Mouse (Mus musculus) mouse trophoblast stem cell (cell line): ENCODE results near the gene Lrrc4c.

Source experiments
- in situ Hi-C, 2 experiments: fragments of 300-500 bp; cut with MseI, MboI; formaldehyde crosslinking; loops; 2 replicates in 1 of 2; 3 replicates in 1 of 2; pipeline ENCODE4 v1.15.1; 2025

Gene Lrrc4c

DNA sequence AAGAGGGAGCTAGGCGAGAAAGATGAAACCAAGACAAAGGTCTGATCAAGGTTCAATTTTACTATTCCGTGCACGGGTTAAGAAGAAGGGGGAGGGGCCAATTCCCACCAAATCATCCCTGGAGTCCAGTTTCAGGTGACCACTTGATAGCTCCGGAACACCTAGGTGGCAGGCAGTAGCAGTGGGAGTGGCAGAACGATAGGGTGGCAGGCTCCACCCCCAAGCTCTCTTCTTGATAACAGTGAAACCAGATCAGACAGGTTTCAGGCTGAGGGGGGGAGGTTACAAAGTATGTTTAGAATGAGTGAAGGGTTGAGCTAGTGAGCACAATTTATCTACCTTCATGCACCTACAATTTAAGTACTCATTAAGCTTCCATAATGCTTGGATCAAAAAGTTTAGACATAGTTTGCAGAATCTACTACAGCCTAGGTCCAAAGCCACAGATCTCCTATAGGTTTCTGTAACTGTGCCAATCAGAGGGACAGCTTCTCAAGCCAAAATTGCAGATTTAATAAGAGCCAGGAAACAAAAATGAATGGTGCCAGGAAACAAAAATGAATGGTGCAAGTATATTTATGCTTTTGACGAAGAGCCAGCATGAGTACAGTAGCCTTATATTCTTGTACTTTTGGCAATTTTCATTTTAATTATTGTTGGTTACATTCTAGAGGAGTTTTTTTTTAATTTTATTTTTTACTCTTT lies 478.9 kb downstream of the Lrrc4c start:
- in situ Hi-C loops, result no loop called here

DNA sequence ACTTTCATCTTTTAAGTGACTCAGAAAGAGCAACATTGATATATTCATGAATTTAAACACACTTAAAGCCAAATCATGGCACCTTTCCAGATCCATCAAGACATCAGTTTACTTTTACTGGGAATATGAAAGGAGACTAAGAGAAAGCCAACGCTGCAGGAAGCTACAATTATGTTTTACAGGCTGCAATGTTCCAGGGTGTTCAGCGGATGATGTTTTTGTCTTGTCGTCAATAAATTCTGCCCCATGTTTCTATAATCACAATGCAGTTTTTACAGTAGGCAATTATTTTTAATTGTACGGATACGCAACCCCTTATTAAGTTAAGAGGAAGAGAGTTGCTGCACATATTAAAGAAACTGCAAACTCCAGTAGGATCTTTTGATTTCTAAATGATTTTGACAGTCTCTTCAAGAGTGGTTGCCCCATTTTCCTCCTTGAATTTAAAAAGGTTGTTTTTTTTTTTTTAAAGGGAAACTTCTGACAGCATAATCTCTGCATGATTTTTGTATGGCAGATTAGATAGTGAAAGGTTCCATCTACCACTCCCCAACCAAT lies 532.9 kb downstream of the Lrrc4c start:
- in situ Hi-C loops, result no loop called here

DNA sequence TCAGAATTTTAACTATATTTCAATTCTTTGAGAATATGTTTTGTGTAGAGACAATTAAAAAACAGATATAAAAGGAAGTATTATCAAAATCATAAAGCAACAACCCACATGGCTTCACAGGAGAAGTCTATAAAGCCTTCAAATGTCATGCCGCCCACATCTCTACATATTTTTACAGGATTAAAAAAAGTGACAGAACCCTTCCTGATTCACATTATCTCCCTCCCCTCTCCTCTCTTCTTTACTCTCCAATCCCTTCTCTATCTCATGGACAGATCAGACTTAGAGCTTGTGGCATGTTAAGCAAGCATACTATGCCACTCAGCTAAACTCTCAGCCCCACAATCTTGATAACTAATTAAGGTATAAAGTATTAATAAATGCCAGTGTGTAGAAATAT lies 535.8 kb downstream of the Lrrc4c start:
- in situ Hi-C loops, result no loop called here

DNA sequence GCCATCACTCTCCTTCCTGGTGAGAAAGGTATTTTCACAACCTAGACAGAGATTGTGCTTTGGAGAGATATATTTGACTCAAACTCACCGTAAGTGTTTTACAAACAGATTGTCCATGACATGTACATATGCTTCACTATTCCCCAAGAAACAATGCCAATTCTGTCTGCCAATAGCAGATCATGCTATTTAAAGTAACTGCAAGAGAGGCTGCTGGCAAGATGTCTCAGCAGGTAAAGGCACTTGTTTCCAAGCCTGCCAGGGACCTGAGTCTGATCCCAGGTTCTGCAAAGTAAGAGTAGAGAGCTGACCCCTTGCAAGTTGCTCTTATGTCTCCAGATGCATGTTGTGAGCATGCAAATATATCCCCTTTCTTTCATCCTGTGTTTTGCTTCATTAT lies 558.1 kb downstream of the Lrrc4c start:
- in situ Hi-C loops, result no loop called here

DNA sequence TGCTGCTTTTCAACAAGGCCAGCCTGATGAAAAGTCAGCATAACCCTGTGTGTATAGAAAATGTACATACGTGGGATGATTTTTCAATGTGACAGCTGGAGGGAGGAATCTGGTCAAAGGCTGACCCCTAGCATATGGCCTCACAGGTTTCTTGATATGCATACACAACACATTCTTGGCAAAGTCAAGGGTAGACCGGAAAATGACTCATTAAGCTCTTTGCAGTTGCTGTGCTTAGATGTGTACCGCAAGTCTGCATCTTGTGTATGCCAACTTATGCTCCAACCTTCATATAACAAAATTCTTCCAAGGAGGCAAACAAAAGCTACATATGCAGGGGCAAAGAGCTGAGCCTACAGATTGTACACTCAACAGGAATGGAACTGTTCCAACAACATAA lies 631.6 kb downstream of the Lrrc4c start:
- in situ Hi-C loops, result no loop called here

DNA sequence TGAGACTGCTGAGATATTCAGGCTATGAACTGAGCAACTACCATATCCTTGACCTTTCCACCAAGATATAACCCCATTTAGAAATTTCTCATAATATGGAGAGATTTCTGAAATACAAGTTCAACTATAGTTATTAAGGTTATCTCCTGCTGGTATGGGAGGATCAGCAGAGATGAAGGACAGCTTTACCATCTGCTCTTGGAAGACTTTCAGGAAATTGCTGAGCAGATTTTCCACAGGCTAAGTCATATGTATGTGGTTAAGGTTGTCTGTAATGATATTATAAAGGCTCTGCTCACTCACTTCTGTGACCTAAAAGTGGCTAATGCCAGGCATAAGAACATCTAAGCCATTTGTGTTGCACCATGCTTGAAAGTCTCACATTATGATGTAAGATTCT lies 681.6 kb downstream of the Lrrc4c start:
- in situ Hi-C loops, result no loop called here

- in situ Hi-C loops, result no loop called here
These were observed 700.4 kb downstream of the Lrrc4c start for GRCm38 (mm10) chr2:97018319-97018718.

DNA sequence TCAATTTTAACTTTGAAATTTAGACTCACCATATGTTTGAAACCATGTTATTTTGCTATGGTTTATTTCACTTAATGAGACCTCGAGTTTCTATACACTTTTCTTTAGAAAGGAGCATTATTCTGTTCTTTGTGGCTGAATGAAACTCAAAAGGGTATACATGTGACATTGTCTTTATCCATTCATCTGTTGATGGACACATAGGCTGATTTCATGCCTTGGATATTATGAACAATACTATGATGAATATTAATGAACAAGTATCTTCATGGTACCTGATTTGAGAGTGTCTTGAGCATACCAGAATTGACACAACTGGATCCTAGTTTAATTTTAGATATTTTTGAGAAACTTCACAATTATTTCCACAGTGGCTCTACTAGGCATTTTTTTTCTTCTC lies 709.0 kb downstream of the Lrrc4c start:
- in situ Hi-C loops, result no loop called here

- in situ Hi-C loops, result no loop called here
These were observed 709.6 kb downstream of the Lrrc4c start for GRCm38 (mm10) chr2:97027585-97027984.

- in situ Hi-C loops, result no loop called here
These were observed 718.4 kb downstream of the Lrrc4c start for GRCm38 (mm10) chr2:97036401-97036800.

DNA sequence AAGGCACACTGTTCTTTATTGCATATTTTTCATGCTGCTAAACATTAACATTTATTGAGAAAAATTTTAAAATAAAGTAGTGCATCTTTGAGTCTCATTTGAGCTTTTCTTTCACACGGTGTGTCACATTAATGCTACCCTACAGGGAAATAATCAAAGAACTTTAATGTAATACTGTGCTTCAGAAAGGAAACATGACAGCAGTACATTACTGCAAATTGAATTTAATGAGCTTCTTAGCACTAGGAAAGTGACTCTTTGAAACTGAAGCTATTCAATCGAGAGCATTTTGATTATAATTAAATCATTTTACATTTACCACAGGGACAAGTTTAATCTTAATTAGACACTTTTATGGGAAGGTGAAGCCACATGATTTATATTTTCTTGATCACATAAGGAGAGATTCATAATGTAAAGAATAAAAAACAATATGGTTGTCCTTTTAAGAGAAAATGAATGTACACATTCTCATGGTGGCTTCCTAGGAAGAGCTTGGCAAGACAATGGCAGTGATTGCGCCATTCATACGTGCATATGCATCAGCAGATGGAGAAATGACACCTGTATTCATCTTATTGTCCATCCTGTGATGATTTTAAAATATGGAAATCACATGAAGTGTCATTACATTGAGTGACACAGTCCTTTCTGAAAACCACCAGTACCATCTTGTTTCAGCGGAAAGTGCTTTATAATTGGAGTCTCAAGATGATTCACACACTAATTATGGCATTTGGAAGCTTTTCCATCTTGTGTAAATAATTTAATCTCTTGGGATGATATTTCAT lies 719.2 kb downstream of the Lrrc4c start:
- in situ Hi-C loops, result no loop called here

- in situ Hi-C loops, result no loop called here
These were observed 726.0 kb downstream of the Lrrc4c start for GRCm38 (mm10) chr2:97044016-97044415.

GRCm38 (mm10) chr2:97045628-97046027 lies 727.7 kb downstream of the Lrrc4c start:
- in situ Hi-C loops, result no loop called here

DNA sequence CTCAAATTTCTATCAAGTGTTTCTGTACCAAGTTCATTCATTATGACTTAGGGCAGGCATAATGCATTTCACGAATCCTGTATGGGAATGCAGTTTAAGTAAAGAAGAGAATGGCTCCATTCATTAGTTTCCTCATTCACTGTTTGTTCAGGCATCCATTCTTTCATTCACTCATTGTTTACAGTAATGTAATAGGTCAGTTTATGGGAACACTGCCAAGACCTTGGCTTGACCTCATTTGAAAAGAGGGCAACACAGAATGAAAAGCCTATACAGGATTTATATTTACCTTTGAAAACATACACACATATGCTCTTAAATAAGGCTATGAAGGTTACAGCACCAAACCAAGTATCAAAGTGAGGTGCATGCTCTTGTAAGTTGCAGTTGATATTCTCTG lies 762.2 kb downstream of the Lrrc4c start:
- in situ Hi-C loops, result no loop called here

DNA sequence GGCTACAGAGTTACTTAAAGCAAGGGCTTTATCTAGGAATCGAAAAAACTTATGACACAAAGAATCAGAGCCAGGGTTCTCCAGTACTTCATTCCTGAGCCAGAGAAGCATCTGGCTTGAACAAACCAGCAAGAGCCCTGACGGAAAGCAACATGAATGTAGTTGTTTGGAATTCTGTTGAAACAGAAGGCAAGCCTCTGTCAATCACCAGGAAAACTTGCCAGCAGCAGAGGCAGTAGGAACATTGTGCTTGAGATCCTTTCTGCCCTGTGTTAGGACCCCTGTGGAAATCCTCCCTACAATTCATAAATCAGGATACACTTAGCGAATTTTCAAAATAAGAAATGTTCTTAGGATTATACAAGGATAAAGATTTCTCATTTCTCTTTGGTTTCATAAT lies 780.0 kb downstream of the Lrrc4c start:
- in situ Hi-C loops, result no loop called here

DNA sequence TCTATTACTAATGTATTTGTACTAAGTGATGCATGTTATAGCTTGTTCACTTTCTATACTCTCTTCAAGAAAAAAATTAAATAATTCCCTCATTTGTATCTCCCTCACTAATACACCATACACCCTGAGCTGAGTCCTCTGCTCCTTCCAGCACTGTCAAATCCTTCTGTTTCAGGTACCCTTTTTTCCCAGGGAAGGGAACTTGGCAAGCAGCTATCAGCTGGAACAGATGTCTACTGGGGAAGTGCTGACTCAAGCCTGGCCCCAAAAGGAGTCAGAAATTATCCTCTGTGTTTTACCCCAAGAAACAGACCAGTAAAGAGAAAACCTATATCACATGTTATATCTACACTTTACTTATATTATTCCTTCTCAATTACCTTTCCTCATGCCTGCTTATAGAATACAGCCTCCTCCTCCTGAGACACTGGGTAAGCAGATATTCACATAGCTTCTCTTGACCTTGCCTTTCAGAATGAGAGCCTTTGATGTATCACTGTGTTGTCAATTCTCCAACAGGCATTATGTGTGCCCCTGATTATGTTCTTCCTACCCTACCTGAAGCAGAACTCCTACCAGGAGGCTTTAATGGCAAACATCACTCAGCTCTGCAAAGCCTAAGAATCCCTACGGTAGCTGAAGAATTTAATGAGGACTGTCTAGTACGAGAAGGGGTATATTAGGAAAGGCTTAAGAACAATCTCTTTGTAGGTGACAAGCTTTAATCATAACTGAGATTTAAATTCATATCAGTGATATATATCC lies 785.6 kb downstream of the Lrrc4c start:
- in situ Hi-C loops, result no loop called here

DNA sequence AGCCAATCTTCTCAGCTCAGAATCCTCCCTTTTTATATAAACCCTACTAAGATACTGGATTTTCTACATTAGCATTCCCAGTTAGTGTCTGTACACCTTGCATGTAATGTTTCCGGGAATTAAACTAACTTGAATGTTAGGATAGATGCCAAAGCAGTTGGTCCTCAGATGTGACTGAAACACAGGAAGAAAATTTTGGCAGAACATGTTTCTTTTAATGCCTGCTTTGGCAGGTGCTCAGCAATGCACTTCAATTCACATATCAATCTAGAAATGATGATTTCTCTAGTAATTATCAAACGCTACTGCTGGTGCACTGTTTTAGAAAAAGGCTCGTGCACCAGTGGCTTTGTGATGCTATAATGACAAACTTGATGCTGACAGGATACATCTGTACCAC lies 806.3 kb downstream of the Lrrc4c start:
- in situ Hi-C loops, result no loop called here

GRCm38 (mm10) chr2:97138454-97138853 lies 820.5 kb downstream of the Lrrc4c start:
- in situ Hi-C loops, result no loop called here

DNA sequence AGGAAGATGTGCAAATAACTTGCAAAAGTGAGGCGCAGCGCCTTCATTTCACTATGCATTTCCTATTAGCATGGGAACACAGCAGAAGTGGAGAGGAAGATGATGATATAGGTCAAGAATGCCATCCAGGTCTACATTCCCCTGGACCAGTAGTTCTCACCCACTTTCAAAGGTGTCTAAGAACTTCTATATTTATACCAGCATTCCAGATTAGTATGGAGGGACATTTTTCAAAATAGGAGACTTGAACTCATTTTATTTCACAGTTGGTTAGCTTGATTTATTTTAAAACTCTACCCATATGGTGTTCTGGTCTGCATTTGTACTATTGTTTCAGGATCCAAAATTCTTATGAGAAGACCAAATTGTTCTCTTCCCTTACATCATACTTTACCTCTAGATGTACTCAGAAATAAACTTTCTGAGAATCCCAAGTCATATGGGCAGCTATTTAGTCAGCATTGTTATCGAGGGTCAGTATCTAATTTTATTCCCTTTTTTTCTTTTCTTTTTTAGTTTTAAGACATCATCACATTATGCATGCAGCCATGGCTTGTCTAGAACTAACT lies 833.7 kb downstream of the Lrrc4c start:
- in situ Hi-C loops, result no loop called here

DNA sequence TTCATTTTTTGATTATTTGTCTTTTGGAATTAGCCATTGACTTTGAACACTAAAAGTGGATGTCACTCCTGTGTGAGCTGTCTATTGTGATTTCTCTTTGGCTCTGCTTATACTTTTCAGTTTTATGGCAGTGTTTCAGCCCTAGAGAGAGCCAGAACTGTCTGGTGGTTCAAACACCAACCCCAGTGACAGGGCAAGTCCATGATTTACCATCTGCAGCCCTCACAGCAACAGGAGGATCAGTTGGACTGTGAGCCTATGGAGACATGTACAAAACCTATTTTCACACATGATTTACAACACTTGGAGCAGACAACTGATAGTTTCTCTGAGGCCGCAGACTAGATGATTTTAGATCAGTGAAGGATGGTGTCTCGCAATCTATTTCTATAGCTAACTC lies 847.8 kb downstream of the Lrrc4c start:
- in situ Hi-C loops, result no loop called here

DNA sequence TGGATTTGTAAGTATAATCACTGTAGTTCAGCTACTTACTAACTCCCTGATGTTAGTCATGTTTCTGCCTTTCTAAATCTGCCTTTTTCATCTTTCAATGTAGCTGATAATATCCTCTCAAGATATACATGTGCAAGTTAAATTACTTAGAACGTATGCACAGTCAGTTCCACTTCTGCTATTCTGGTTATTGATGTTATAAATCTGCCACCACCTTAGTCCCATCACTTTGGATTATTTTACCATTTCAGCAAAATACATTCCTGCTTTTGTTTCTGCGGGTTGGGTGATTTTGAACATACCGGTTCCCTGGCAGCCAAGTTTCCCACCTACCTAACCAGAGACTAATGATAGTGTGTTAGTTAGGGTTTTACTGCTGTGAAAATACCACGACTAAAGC lies 860.4 kb downstream of the Lrrc4c start:
- in situ Hi-C loops, result no loop called here
